Mouse (Mus musculus) ES-E14 (cell line): ENCODE results near the gene Hras. TPM values are rescaled to one million over a fixed set of nuclear protein-coding genes. Genes with fewer than 3 reads are reported as not detected.

Source experiments
- DNase-seq: peaks from one replicate; pipeline ENCODE4 v3.0.0-alpha.2; 2013; ENCODE audit warnings: low read depth, low spot score
- H3K27ac ChIP-seq: 2 replicates; pipeline ENCODE4 v1.5.1; 2012; ENCODE audit warnings: low read depth, mild to moderate bottlenecking, low read length, moderate library complexity, mixed read lengths; ENCODE audit not compliant: poor library complexity, insufficient read depth, severe bottlenecking
- H3K36me3 ChIP-seq: 2 replicates; pipeline ENCODE4 v1.6.1; 2012; ENCODE audit warnings: mild to moderate bottlenecking, low read length, moderate library complexity, mixed read lengths; ENCODE audit not compliant: control insufficient read depth, poor library complexity, insufficient read depth, severe bottlenecking
- H3K4me1 ChIP-seq, 2 experiments: fragments of 150-350 bp in 1 of 2; sonication (generic) in 1 of 2; 2 replicates each; pipeline ENCODE4 v1.6.1; 2012; ENCODE audit warnings: low read length in 2 of 2, mild to moderate bottlenecking in 1 of 2, mixed read lengths in 1 of 2; ENCODE audit not compliant: control insufficient read depth in 2 of 2, insufficient read depth in 2 of 2, poor library complexity in 1 of 2
- H3K4me3 ChIP-seq, 2 experiments: fragments of 150-350 bp in 1 of 2; sonication (generic) in 1 of 2; 2 replicates each; pipeline ENCODE4 v1.5.1; 2012; ENCODE audit warnings: low read length in 2 of 2, low read depth in 1 of 2, mild to moderate bottlenecking in 1 of 2, mixed read lengths in 1 of 2; ENCODE audit not compliant: insufficient read depth in 1 of 2, poor library complexity in 1 of 2, severe bottlenecking in 1 of 2
- H3K9ac ChIP-seq: 2 replicates; pipeline ENCODE4 v1.6.1; 2012; ENCODE audit warnings: low read depth, mild to moderate bottlenecking, low read length, mixed read lengths; ENCODE audit not compliant: poor library complexity, insufficient read depth, severe bottlenecking
- H3K9me3 ChIP-seq: fragments of 150-350 bp; sonication (generic); 2 replicates; pipeline ENCODE4 v1.6.1; 2012; ENCODE audit warnings: low read depth, mild to moderate bottlenecking, low read length; ENCODE audit not compliant: control insufficient read depth, insufficient read depth
- CHD2 ChIP-seq: IDR thresholded peaks from 2 replicates; pipeline ENCODE4 v1.6.1; 2014; ENCODE audit warnings: mild to moderate bottlenecking, low read depth, low read length, inconsistent platforms
- HCFC1 ChIP-seq: IDR thresholded peaks from 2 replicates; pipeline ENCODE4 v1.6.1; 2012; ENCODE audit warnings: low read length, inconsistent platforms, borderline replicate concordance; ENCODE audit not compliant: insufficient read depth
- MAFK ChIP-seq: IDR thresholded peaks from 2 replicates; pipeline ENCODE4 v1.6.1; 2014; ENCODE audit warnings: mild to moderate bottlenecking, low read depth, low read length, inconsistent platforms; ENCODE audit not compliant: insufficient read depth
- ZC3H11A ChIP-seq: IDR thresholded peaks from 2 replicates; pipeline ENCODE4 v1.6.1; 2012; ENCODE audit warnings: low read depth, mild to moderate bottlenecking, inconsistent platforms, low read length, borderline replicate concordance
- ZNF384 ChIP-seq: IDR thresholded peaks from 2 replicates; pipeline ENCODE4 v1.6.1; 2012; ENCODE audit warnings: low read depth, low read length, inconsistent platforms
- in situ Hi-C, 2 experiments: fragments of 600-800 bp; cut with MboI; formaldehyde crosslinking; loops; one replicate each; pipeline ENCODE4 v1.15.1; 2025; ENCODE audit warnings: low sequenced_read_pairs in 2 of 2, inconsistent platforms in 1 of 2; ENCODE audit not compliant: unreplicated experiment in 2 of 2
- total RNA-seq: library from RNA; depleted of rRNA; stranded (reverse); fragments of 300-350 nt; gene quantifications from 2 replicates; pipeline ENCODE4 v1.2.3, GENCODE M21; 2012

Hras gene
- total RNA-seq, 1 experiment: 130 TPM

- Histone ChIP-seq H3K9me3 (no peaks in the 10 kb centered on the region), H3K36me3 (peaks cover 32% of the 10 kb centered on the region), H3K4me1 (peaks cover 0 to 15% of the 10 kb centered on the region in 2 experiments; a peak in 1 of 4 replicates), H3K27ac (no peak overlapping the region), H3K4me3 (no peak overlapping the region), H3K9ac (no peak overlapping the region)
- DNase-seq: no peak
- in situ Hi-C loops: no loop called here
- TF ChIP-seq ZNF384: no peak
- TF ChIP-seq MAFK: no peak
- no peak for TF ChIP-seq ZC3H11A
- no peak for TF ChIP-seq CHD2
- TF ChIP-seq HCFC1: no peak
Observed at GRCm38 (mm10) chr7:141188194-141188593, 5.6 kb downstream of the Hras start.

- peak; percentile 86 for DNase-seq
- Histone ChIP-seq H3K9ac (no peak overlapping the region), H3K4me1 (0 out of 4 replicates have a peak, but pooled peaks cover 0 to 1% of the 10 kb centered on the region in 2 experiments), H3K27ac (no peak overlapping the region), H3K4me3 (no peak overlapping the region), H3K9me3 (no peaks in the 10 kb centered on the region), H3K36me3 (no peaks in the 10 kb centered on the region)
- in situ Hi-C loops: loop anchor here in 1 of 2 experiments (10.0 kb wide), 1 partner anchor 331 kb away; the partner anchor contains the start of genes Odf3 and Scgb1c1
- TF ChIP-seq ZNF384 (no peak), CHD2 (no peak), MAFK (0 out of 2 replicates have a peak, but pooled peaks have one; percentile 29), ZC3H11A (peak; percentile 98), HCFC1 (no peak)
Observed at GRCm38 (mm10) chr7:141176173-141176572, 17.6 kb downstream of the Hras start.

- no peak for TF ChIP-seq HCFC1
- no peak for TF ChIP-seq ZNF384
- no peak for TF ChIP-seq MAFK
- TF ChIP-seq CHD2: no peak
- no peak for TF ChIP-seq ZC3H11A
- H3K4me1 ChIP-seq: 0 out of 4 replicates have a peak, but pooled peaks cover 0 to 1% of the 10 kb centered on the region in 2 experiments
- H3K36me3 ChIP-seq: no peaks in the 10 kb centered on the region
- DNase-seq: no peak
- H3K9me3 ChIP-seq: no peaks in the 10 kb centered on the region
- in situ Hi-C loops: loop anchor here in 1 of 2 experiments (10.0 kb wide), 1 partner anchor 330 kb away; the partner anchor contains the start of genes Odf3 and Scgb1c1
- no peak overlapping the region for H3K9ac ChIP-seq
- H3K4me3 ChIP-seq: no peak overlapping the region
- H3K27ac ChIP-seq: no peak overlapping the region
Observed at GRCm38 (mm10) chr7:141175068-141175467, 18.7 kb downstream of the Hras start.

GRCm38 (mm10) chr7:141173323-141173850, 20.4 kb downstream of the Hras start:
- Histone ChIP-seq H3K9me3 (no peaks in the 10 kb centered on the region), H3K4me3 (peak overlapping the region; percentile 84 to 85; a peak in 3 of 4 replicates), H3K27ac (no peak overlapping the region), H3K4me1 (0 out of 4 replicates have a peak, but pooled peaks cover 0 to 1% of the 10 kb centered on the region in 2 experiments), H3K9ac (peak overlapping the region; percentile 94; the same call in 1 of the 2 replicates), H3K36me3 (no peaks in the 10 kb centered on the region)
- no peak for DNase-seq
- in situ Hi-C loops: loop anchor here in 1 of 2 experiments (10.0 kb wide), 1 partner anchor 329 kb away; the partner anchor contains the start of genes Odf3 and Scgb1c1
- no peak for TF ChIP-seq ZC3H11A
- TF ChIP-seq MAFK: no peak
- TF ChIP-seq CHD2: no peak
- TF ChIP-seq ZNF384: no peak
